Mouse (Mus musculus) spleen, adult 2 months (tissue): ENCODE data around the gene Cbx1.

Source experiments
- CTCF ChIP-seq: fragments of 200-500 bp; IDR thresholded peaks from 2 replicates; pipeline ENCODE4 v1.5.1; 2011; ENCODE audit warnings: mild to moderate bottlenecking, inconsistent platforms; ENCODE audit not compliant: insufficient read depth, insufficient read length, insufficient replicate concordance; ENCODE audit errors: extremely low read depth
- POLR2A ChIP-seq: fragments of 200-500 bp; IDR thresholded peaks from 2 replicates; pipeline ENCODE4 v1.6.1; 2011; ENCODE audit warnings: low read depth, low read length, inconsistent platforms

GRCm38 (mm10) chr11:96832541-96832940 is 43.6 kb downstream of the Cbx1 start:
- TF ChIP-seq POLR2A (no peak), CTCF (no peak)
